Mouse (Mus musculus) heart, embryonic 11.5 days (tissue): ENCODE data around the gene Mphosph6. TPM values are rescaled to one million over a fixed set of nuclear protein-coding genes. Genes with fewer than 3 reads are reported as not detected.

Experiments used
- ATAC-seq: fragments of 200-750 bp; cut with Nextera tagmentation; replicated peaks from 2 replicates; pipeline ENCODE4 v1.8.0; 2017; ENCODE audit warnings: moderate library complexity; ENCODE audit not compliant: insufficient number of reproducible peaks, low FRiP score, low TSS enrichment
- H3K27ac ChIP-seq: fragments of 300-500 bp; sonication (generic); 2 replicates; pipeline ENCODE4 v1.5.1; 2014; ENCODE audit warnings: mild to moderate bottlenecking, low read depth, low read length
- H3K27me3 ChIP-seq: fragments of 300-500 bp; sonication (generic); 2 replicates; pipeline ENCODE4 v1.6.1; 2014; ENCODE audit warnings: mild to moderate bottlenecking, low read length, mixed read lengths; ENCODE audit not compliant: control insufficient read depth, insufficient read depth
- H3K36me3 ChIP-seq: fragments of 300-500 bp; sonication (generic); 2 replicates; pipeline ENCODE4 v1.6.1; 2014; ENCODE audit warnings: mild to moderate bottlenecking, low read length, moderate library complexity, mixed read lengths; ENCODE audit not compliant: control insufficient read depth, insufficient read depth
- H3K4me1 ChIP-seq: fragments of 300-500 bp; sonication (generic); 2 replicates; pipeline ENCODE4 v1.6.1; 2014; ENCODE audit warnings: low read length; ENCODE audit not compliant: control insufficient read depth, insufficient read depth
- H3K4me2 ChIP-seq: fragments of 300-500 bp; sonication (generic); 2 replicates; pipeline ENCODE4 v1.6.1; 2014; ENCODE audit warnings: mild to moderate bottlenecking, moderate library complexity
- H3K4me3 ChIP-seq: fragments of 300-500 bp; sonication (generic); 2 replicates; pipeline ENCODE4 v1.5.1; 2014; ENCODE audit warnings: low read depth, low read length
- H3K9ac ChIP-seq: fragments of 300-500 bp; sonication (generic); 2 replicates; pipeline ENCODE4 v1.6.1; 2014; ENCODE audit warnings: mild to moderate bottlenecking, low read depth, low read length, moderate library complexity
- H3K9me3 ChIP-seq: fragments of 300-500 bp; sonication (generic); replicated peaks from 2 replicates; pipeline ENCODE4 v1.6.1; 2016; ENCODE audit warnings: low read length; ENCODE audit not compliant: control insufficient read depth
- WGBS: fragments of 180-500 bp; shearing (Covaris S2); extraction: QIAGEN DNeasy Blood & Tissue Kit; methylation state at CpG from one replicate; pipeline ENCODE4 v1.1.7; 2014; ENCODE audit not compliant: insufficient replicate concordance; 5-methylcytosine and 5-hydroxymethylcytosine counted together
- polyA plus RNA-seq: library from polyadenylated mRNA; unstranded; fragments of >200 nt; fragmentation: Nextera tagmentation; extraction: Ambion mirVana; gene quantifications from 2 replicates; pipeline ENCODE4 v1.2.1, GENCODE M21; 2014

The Mphosph6 gene
- polyA plus RNA-seq: 44.8 and 47.7 TPM in 2 replicates

DNA sequence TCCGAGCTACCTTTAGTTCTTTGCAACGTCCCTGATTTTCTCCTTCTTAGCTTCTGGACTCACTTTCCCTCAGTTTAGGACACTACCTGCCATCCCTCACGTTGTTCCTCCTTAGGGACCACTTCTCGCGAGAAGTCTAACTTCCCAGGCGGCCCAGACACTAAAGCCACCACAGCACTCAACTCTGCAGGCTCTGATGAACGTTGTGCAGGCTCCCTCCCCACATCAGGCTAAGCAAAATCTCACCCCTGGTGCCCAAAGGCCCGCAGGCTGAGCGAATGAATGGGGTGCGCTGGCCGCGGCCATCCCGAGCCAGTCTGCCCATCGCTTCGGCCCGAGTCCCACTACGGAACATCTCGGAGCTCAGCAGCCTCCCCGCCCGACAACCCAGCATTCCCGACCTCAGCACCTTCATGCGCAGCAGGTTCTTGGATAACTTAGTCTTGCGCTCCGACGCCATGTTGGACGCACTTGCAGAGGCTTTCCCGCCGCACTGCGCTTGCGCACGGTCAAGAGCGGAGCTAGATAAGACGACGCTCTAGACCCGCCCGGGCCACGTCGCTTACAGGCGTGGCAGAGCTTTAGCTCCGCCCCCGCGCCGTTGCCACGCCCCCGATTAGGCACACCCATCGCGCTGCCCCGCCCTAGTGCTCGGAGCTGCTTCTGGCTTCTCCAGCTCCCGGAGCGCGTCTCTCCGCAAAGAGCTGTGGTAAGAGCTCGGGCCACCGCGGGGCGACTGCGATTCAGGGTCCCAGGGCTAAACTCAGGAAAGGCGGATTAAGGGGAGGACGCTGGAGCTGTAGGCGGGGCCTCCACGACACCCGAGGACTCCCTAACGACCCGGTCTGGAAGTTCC, at the start of gene Mphosph6:
Gene Mphosph6 (minus strand): TSS at position 501 of the 856 bp plus-strand sequence.
- no peaks in the 10 kb centered on the region for H3K27me3 ChIP-seq
- no peaks in the 10 kb centered on the region for H3K9me3 ChIP-seq
- peak within 1 kb of the TSS; percentile 95 for H3K9ac ChIP-seq
- H3K4me3 ChIP-seq: peak within 1 kb of the TSS; percentile 76
- H3K4me2 ChIP-seq: peak within 1 kb of the TSS; percentile 86
- WGBS: under 1% methylated on average over 65 of the region's 65 CpGs
- peaks cover 16% of the 10 kb centered on the region for H3K4me1 ChIP-seq
- H3K36me3 ChIP-seq: no peaks in the 10 kb centered on the region; the same call in none of the 2 replicates
- H3K27ac ChIP-seq: peak within 1 kb of the TSS; percentile 95
- peak; percentile 99 for ATAC-seq

DNA sequence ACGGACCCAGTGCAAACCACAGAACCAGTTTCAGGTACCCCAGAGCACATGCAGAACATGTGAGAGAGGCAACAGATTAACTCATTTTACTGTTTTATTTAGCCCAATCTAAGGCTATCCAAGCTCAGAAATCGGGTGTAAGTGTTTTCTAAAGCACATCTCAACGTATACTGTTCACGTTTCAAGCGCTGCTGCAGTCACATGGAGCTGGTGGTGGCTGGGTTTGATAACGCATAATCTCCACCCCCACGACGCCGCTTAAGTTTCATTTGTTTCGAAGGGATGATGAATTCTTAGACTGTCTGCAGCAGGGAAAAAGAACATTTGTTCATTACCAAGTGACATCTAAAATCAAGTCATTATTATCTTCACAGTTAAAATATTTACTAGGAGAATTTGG, 48.7 kb upstream of the Mphosph6 start:
- WGBS: 60% methylated on average over 10 of the region's 10 CpGs
- Histone ChIP-seq H3K9ac (no peak overlapping the region), H3K4me2 (no peak overlapping the region), H3K27me3 (no peaks in the 10 kb centered on the region), H3K27ac (no peak overlapping the region), H3K36me3 (no peaks in the 10 kb centered on the region), H3K9me3 (no peaks in the 10 kb centered on the region), H3K4me3 (no peak overlapping the region), H3K4me1 (no peaks in the 10 kb centered on the region)
- ATAC-seq: no peak

DNA sequence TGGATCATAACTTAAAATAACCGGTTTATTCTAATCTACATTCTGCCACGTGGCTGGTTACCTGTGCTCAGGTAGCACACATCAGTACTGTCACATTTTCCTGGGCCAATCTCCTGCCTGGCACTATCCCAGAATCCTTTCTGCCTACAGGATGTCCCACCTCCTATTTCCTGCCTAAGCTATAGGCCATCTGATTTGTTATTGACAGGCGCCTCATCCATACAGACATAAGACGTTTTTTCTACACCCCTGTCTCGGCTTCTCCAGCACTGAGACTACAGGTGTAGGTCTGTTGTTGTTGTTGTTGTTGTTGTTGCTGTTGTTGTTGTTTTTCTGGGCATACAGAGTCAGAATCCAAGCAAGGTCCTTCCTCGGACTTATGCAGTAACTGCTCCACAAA, 46.1 kb upstream of the Mphosph6 start:
- no peaks in the 10 kb centered on the region for H3K27me3 ChIP-seq
- 86% methylated on average over 6 of the region's 6 CpGs for WGBS
- no peaks in the 10 kb centered on the region for H3K9me3 ChIP-seq
- H3K4me3 ChIP-seq: no peak overlapping the region
- no peak overlapping the region for H3K9ac ChIP-seq
- H3K4me2 ChIP-seq: no peak overlapping the region
- no peaks in the 10 kb centered on the region for H3K36me3 ChIP-seq
- no peak for ATAC-seq
- H3K4me1 ChIP-seq: no peaks in the 10 kb centered on the region
- no peak overlapping the region for H3K27ac ChIP-seq

DNA sequence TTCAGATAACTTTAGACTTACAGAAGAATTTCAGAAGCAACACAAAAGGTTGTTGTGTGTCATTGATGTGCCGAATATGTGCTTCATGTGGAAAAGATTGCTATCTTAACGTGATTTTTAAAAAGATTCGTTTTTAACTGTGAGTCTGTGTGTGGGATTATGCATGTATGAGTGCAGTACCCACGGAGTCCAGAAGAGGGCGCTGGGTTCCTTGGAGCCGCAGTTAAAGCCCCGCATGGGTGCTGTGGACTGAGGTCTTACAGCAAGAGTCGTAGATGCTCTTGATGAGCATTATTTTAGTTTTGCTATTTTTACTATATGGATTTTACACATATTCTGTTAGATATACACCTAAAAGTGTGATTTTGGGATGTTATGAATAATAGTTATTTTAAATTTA, 42.0 kb upstream of the Mphosph6 start:
- no peak overlapping the region for H3K4me3 ChIP-seq

DNA sequence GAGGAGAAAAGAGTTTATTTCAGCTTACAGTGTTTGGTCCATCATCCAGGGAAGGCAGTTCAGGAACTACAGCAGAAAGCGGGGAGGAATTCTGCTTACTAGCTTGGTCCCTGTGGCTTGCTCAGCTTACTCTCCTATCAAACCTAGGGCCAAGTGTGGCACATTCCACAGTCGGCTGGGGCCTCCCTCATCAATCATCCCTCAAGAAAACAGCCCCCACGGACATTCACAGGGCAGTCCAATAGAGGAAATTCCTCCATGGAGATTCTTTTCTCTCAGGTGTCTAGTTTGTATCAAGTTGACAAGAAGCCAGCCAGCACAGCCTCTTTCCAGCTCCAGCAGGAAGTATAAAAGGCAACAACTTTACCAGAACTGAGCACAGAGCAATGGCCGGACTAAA, 11.8 kb upstream of the Mphosph6 start:
- no peaks in the 10 kb centered on the region for H3K27me3 ChIP-seq
- 37% methylated on average over 4 of the region's 4 CpGs for WGBS
- H3K9ac ChIP-seq: no peak overlapping the region
- no peak for ATAC-seq
- H3K4me2 ChIP-seq: no peak overlapping the region
- H3K36me3 ChIP-seq: no peaks in the 10 kb centered on the region; the same call in 1 of the 2 replicates
- no peaks in the 10 kb centered on the region for H3K9me3 ChIP-seq
- H3K4me1 ChIP-seq: peaks cover 3% of the 10 kb centered on the region; the same call in 1 of the 2 replicates
- no peak overlapping the region for H3K27ac ChIP-seq
- no peak overlapping the region for H3K4me3 ChIP-seq

More for the DNA sequence above, 42.0 kb upstream of the Mphosph6 start:
- Histone ChIP-seq H3K27ac (no peak overlapping the region), H3K9ac (no peak overlapping the region), H3K4me2 (no peak overlapping the region), H3K9me3 (no peaks in the 10 kb centered on the region; the same call in 1 of the 2 replicates), H3K36me3 (no peaks in the 10 kb centered on the region), H3K27me3 (no peaks in the 10 kb centered on the region), H3K4me1 (no peaks in the 10 kb centered on the region)
- 77% methylated on average over 8 of the region's 8 CpGs for WGBS
- no peak for ATAC-seq

DNA sequence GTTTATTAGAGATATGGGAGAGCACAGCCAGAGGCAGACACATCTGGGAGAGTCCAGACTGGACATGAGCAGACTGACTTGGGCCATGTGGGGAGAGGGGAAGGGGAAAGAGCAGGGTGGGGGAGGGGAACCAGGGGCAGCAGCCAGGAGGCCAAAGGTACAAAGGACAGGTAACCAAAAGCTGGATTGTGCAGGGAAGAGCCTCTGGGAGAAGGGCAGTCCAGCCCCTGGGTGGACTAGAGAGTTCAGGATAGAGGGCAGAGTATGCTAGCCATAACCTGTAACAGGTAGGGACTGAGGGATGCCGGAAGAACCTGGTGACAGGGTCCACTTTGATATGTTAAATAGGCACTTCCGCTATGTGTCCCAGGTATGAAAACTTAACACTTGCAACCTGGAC, 8.9 kb upstream of the Mphosph6 start:
- no peaks in the 10 kb centered on the region; the same call in 1 of the 2 replicates for H3K36me3 ChIP-seq
- H3K4me3 ChIP-seq: no peak overlapping the region
- no peaks in the 10 kb centered on the region for H3K9me3 ChIP-seq
- H3K4me1 ChIP-seq: peaks cover 3% of the 10 kb centered on the region; the same call in 1 of the 2 replicates
- 86% methylated on average over 2 of the region's 2 CpGs for WGBS
- no peak overlapping the region for H3K27ac ChIP-seq
- no peak overlapping the region for H3K9ac ChIP-seq
- no peak overlapping the region for H3K4me2 ChIP-seq
- no peaks in the 10 kb centered on the region for H3K27me3 ChIP-seq
- no peak for ATAC-seq

DNA sequence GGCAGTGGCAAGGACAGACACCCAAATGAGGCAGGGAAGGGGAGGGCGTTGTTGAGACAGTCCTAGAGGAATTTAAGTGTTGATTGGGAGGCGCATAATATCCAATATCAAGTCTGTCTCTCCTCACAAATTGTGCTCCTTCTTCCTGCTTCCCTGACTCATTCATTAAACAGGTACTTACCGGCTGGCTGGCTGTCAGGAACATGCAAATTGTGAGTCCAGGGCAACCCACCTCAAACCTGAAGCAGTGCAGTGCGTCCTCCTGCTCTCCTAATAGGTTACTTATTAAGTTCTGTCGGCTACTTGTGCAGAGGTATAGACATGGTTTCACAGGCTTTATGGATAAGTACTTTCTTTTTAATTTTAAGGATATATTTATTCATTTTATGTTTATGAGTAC, 3.7 kb upstream of the Mphosph6 start:
- Histone ChIP-seq H3K27ac (no peak overlapping the region), H3K9me3 (no peaks in the 10 kb centered on the region), H3K4me2 (no peak overlapping the region), H3K36me3 (no peaks in the 10 kb centered on the region), H3K27me3 (no peaks in the 10 kb centered on the region), H3K4me1 (peaks cover 10% of the 10 kb centered on the region), H3K9ac (no peak overlapping the region), H3K4me3 (no peak overlapping the region)
- 69% methylated on average over 5 of the region's 5 CpGs for WGBS
- ATAC-seq: no peak

DNA sequence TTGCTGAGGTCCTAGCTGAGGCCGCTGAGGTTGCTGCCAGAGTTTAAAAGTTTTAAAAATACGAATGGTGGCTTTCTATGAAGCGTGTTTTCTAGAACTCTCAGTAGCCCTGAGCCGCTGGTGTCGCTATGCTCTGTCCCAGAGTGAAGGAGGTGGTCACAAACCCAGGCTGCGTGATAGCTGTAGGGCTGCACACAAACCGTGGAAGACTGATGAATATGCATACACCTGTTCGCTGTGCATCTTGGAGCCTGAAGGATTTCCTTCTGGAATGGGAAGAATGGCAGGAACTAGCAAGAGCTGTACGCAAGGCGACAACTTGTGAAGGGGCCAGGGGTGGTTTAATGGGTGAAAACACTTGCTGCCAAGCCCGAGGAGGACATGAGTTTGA, 551 bp upstream of the Mphosph6 start:
- WGBS: 2% methylated on average over 11 of the region's 11 CpGs
- peak overlapping the region; percentile 76 for H3K4me3 ChIP-seq
- H3K27ac ChIP-seq: peak overlapping the region; percentile 95
- H3K4me2 ChIP-seq: peak overlapping the region; percentile 86
- ATAC-seq: 0 out of 2 replicates have a peak, but pooled peaks have one; percentile 20
- H3K9ac ChIP-seq: peak overlapping the region; percentile 95
- H3K36me3 ChIP-seq: no peaks in the 10 kb centered on the region; the same call in none of the 2 replicates
- no peaks in the 10 kb centered on the region for H3K27me3 ChIP-seq
- H3K9me3 ChIP-seq: no peaks in the 10 kb centered on the region
- peaks cover 16% of the 10 kb centered on the region for H3K4me1 ChIP-seq
